Mouse (Mus musculus): ENCODE results near the gene Stambp. TPM values are rescaled to one million over a fixed set of nuclear protein-coding genes. Genes with fewer than 3 reads are reported as not detected.

Gene Stambp
- polyA plus RNA-seq, 1 experiment from 2014 or later = 18.4 TPM

Other genes starting within 250 kb of the Stambp start
- gene Mthfd2, start 246.8 kb downstream of the Stambp start, polyA plus RNA-seq (2014; fragmentation: Nextera tagmentation; extraction: Ambion mirVana) = 59.7 and 59.9 TPM in 2 replicates
- gene Mob1a, start 246.7 kb downstream of the Stambp start, polyA plus RNA-seq (2014; fragmentation: Nextera tagmentation; extraction: Ambion mirVana) = 69.7 and 78.6 TPM in 2 replicates
- 143 and 157 TPM in 2 replicates for gene Bola3, start 223.6 kb downstream of the Stambp start, polyA plus RNA-seq (2014; fragmentation: Nextera tagmentation; extraction: Ambion mirVana)
- gene Tet3, start 113.6 kb downstream of the Stambp start, polyA plus RNA-seq (2014; fragmentation: Nextera tagmentation; extraction: Ambion mirVana) = 32.5 and 35.8 TPM in 2 replicates
- gene Dguok, start 65.8 kb downstream of the Stambp start, polyA plus RNA-seq (2014; fragmentation: Nextera tagmentation; extraction: Ambion mirVana) = 64.7 and 67.5 TPM in 2 replicates
- 0.76 and 0.87 TPM in 2 replicates for gene Actg2, start 36.5 kb downstream of the Stambp start, polyA plus RNA-seq (2014; fragmentation: Nextera tagmentation; extraction: Ambion mirVana)
- gene Clec4f, start 83.5 kb upstream of the Stambp start, polyA plus RNA-seq (2014; fragmentation: Nextera tagmentation; extraction: Ambion mirVana) = not detected in 2 replicates
- not detected in 2 replicates for gene Cd207, start 105.1 kb upstream of the Stambp start, polyA plus RNA-seq (2014; fragmentation: Nextera tagmentation; extraction: Ambion mirVana)
- gene Vax2, start 138.5 kb upstream of the Stambp start, polyA plus RNA-seq (2014; fragmentation: Nextera tagmentation; extraction: Ambion mirVana) = 1.5 and 2.7 TPM in 2 replicates
- gene Atp6v1b1, start 170.3 kb upstream of the Stambp start, polyA plus RNA-seq (2014; fragmentation: Nextera tagmentation; extraction: Ambion mirVana) = 0.27 TPM in 1 of 2 replicates, not detected in the other
- 0.16 TPM in 1 of 2 replicates, not detected in the other for gene Ankrd53, start 189.9 kb upstream of the Stambp start, polyA plus RNA-seq (2014; fragmentation: Nextera tagmentation; extraction: Ambion mirVana)
- 62.2 and 63.8 TPM in 2 replicates for gene Tex261, start 203.1 kb upstream of the Stambp start, polyA plus RNA-seq (2014; fragmentation: Nextera tagmentation; extraction: Ambion mirVana)
- gene Nagk, start 222.3 kb upstream of the Stambp start, polyA plus RNA-seq (2014; fragmentation: Nextera tagmentation; extraction: Ambion mirVana) = 23.6 and 25.8 TPM in 2 replicates